Mouse (Mus musculus): ENCODE measurements around the gene Fam193b. TPM values are rescaled to one million over a fixed set of nuclear protein-coding genes. Genes with fewer than 3 reads are reported as not detected.

Gene Fam193b
- total RNA-seq, 2 experiments from 2014 or later: 21.2 to 24.0 TPM

GRCm38 (mm10) chr13:55498906-55499305, 72.0 kb downstream of the Fam193b start:
- DNase-seq: no peak

GRCm38 (mm10) chr13:55496661-55497060, 74.3 kb downstream of the Fam193b start:
- DNase-seq: no peak

GRCm38 (mm10) chr13:55495702-55496101, 75.2 kb downstream of the Fam193b start:
- no peak for DNase-seq

GRCm38 (mm10) chr13:55494883-55495621, 75.9 kb downstream of the Fam193b start:
- DNase-seq: peak; percentile 83

- no peak for DNase-seq
Observed at GRCm38 (mm10) chr13:55494257-55494656, 76.7 kb downstream of the Fam193b start.

Small RNAs within 50 kb of the gene (microRNA-seq; reads per million reads assigned to microRNA genes)
- gene Mir6945: 6.9 to 8.8 reads per million in 2 experiments

Other genes starting within 250 kb of the Fam193b start
- gene Rab24, start 249.2 kb downstream of the Fam193b start, total RNA-seq (2021): 10 to 100 TPM; 39.5 to 39.9 TPM
- 10 to 100 TPM; 18.3 to 20.6 TPM for gene Mxd3, start 241.3 kb downstream of the Fam193b start, total RNA-seq (2021)
- gene Lman2, start 208.3 kb downstream of the Fam193b start, total RNA-seq (2021): 10 to 100 TPM; 54.1 to 59.3 TPM
- gene Rgs14, start 201.4 kb downstream of the Fam193b start, total RNA-seq (2021): under 1 TPM in 1 of 2 experiments, not detected in 1; 0.70 TPM
- gene Slc34a1, start 172.9 kb downstream of the Fam193b start, total RNA-seq (2021): not detected
- gene Pfn3, start 155.9 kb downstream of the Fam193b start, total RNA-seq (2021): not detected
- not detected for gene F12, start 144.3 kb downstream of the Fam193b start, total RNA-seq (2021)
- gene Grk6, start 126.0 kb downstream of the Fam193b start, total RNA-seq (2021): 10 to 100 TPM; 29.9 to 31.1 TPM
- 1 to 10 TPM; 2.1 to 2.3 TPM for gene Prr7, start 106.9 kb downstream of the Fam193b start, total RNA-seq (2021)
- 10 to 100 TPM; 64.5 to 66.8 TPM for gene Dbn1, start 83.0 kb downstream of the Fam193b start, total RNA-seq (2021)
- 100 to 1,000 TPM; 115 to 119 TPM for gene Pdlim7, start 57.4 kb downstream of the Fam193b start, total RNA-seq (2021)
- gene Dok3, start 41.8 kb downstream of the Fam193b start, total RNA-seq (2021): 1 to 10 TPM; 1.0 to 1.1 TPM
- gene Ddx41, start 34.5 kb downstream of the Fam193b start, total RNA-seq (2021): 10 to 100 TPM; 16.9 to 18.5 TPM
- gene Tmed9, start 2.6 kb upstream of the Fam193b start, total RNA-seq (2021): 100 to 1,000 TPM; 116 to 121 TPM
- gene B4galt7, start 28.8 kb upstream of the Fam193b start, total RNA-seq (2021): 10 to 100 TPM; 12.2 to 12.5 TPM
- 10 to 100 TPM; 16.2 to 17.7 TPM for gene Caml, start 51.9 kb upstream of the Fam193b start, total RNA-seq (2021)
- 10 to 100 TPM; 33.8 to 34.3 TPM for gene Ddx46, start 63.9 kb upstream of the Fam193b start, total RNA-seq (2021)
- 10 to 100 TPM; 77.3 to 82.3 TPM for gene B230219D22Rik, start 122.0 kb upstream of the Fam193b start, total RNA-seq (2021)
- 10 to 100 TPM; 35.7 to 36.6 TPM for gene Txndc15, start 143.5 kb upstream of the Fam193b start, total RNA-seq (2021)
- 10 to 100 TPM; 42.2 to 45.7 TPM for gene Pcbd2, start 156.2 kb upstream of the Fam193b start, total RNA-seq (2021)
- under 1 TPM in 1 of 2 experiments, not detected in 1; 0.33 TPM for gene Catsper3, start 213.4 kb upstream of the Fam193b start, total RNA-seq (2021)

Data from heart, postnatal 4 days (tissue).